ENCODE assay signal across 9 mouse cellular contexts in genomic region chrX:120290900-120291280, GRCm38 (mm10). TPM values are rescaled to one million over a fixed set of nuclear protein-coding genes. Genes with fewer than 3 reads are reported as not detected.
DNase-seq lines count a peak whose midpoint lies in the region; ATAC-seq lines count a peak whose summit lies in the region.
"Had no signal": no experiment of that assay in that cellular context is flagged by ENCODE, and none has a peak within 500 bp of the region (broad histone marks: within the 10 kb centered on the region; RNA-seq: fewer than 3 reads in every experiment).

No protein-coding gene starts in this region.

- H3K36me3 ChIP-seq in embryonic facial prominence, embryonic 11.5 days (replicated peaks; ENCODE audit: control insufficient read depth, insufficient read depth, low read depth, low read length): no peaks in the 10 kb centered on the region
- no peaks in the 10 kb centered on the region for H3K36me3 ChIP-seq in hindbrain, embryonic 14.5 days (replicated peaks; ENCODE audit: control insufficient read depth, insufficient read depth)
- H3K36me3 ChIP-seq in midbrain, embryonic 15.5 days (replicated peaks): no peaks in the 10 kb centered on the region

- peak; percentile 2 for DNase-seq in layer of hippocampus, adult 11-12 months (ENCODE audit: low spot score)
- no peak for DNase-seq in layer of hippocampus, postnatal 25 days (ENCODE audit: extremely low spot score in 1 of 2, low spot score in 1 of 2)
- DNase-seq in embryonic facial prominence, embryonic 11.5 days (ENCODE audit: low spot score): peak; percentile 1
- no peak for DNase-seq in hindbrain, embryonic 14.5 days (ENCODE audit: low spot score)
- no peak for DNase-seq in thymus, postnatal 14 days
- DNase-seq in spleen, postnatal 10 days (ENCODE audit: low spot score in 2 of 2): no peak
- no peak for DNase-seq in kidney, postnatal 10 days

- ATAC-seq in embryonic facial prominence, embryonic 11.5 days (replicated peaks; ENCODE audit: insufficient number of reproducible peaks, low FRiP score, low TSS enrichment, low read depth): no peak
- no peak for ATAC-seq in hindbrain, embryonic 14.5 days (ENCODE audit: low FRiP score)
- ATAC-seq in midbrain, embryonic 15.5 days (replicated peaks): no peak

- H3K4me2 ChIP-seq in embryonic facial prominence, embryonic 11.5 days (ENCODE audit: low read depth, low read length): peak overlapping the region; percentile 60
- peak overlapping the region; percentile 77 for H3K4me2 ChIP-seq in hindbrain, embryonic 14.5 days (replicated peaks)
- peak overlapping the region; percentile 77 for H3K4me2 ChIP-seq in midbrain, embryonic 15.5 days

- H3K27me3 ChIP-seq in embryonic facial prominence, embryonic 11.5 days (ENCODE audit: control insufficient read depth, insufficient read depth, low read length): no peaks in the 10 kb centered on the region
- H3K27me3 ChIP-seq in hindbrain, embryonic 14.5 days (ENCODE audit: control insufficient read depth, insufficient read depth, low read length): no peaks in the 10 kb centered on the region
- no peaks in the 10 kb centered on the region for H3K27me3 ChIP-seq in midbrain, embryonic 15.5 days (replicated peaks)

- no peak overlapping the region for H3K9ac ChIP-seq in embryonic facial prominence, embryonic 11.5 days (replicated peaks; ENCODE audit: low read length)
- H3K9ac ChIP-seq in hindbrain, embryonic 14.5 days: peak overlapping the region; percentile 60
- peak overlapping the region; percentile 32; the same call in 1 of the 2 replicates for H3K9ac ChIP-seq in midbrain, embryonic 15.5 days

- H3K27ac ChIP-seq in embryonic facial prominence, embryonic 11.5 days (replicated peaks; ENCODE audit: low read depth, low read length): no peak overlapping the region
- H3K27ac ChIP-seq in hindbrain, embryonic 14.5 days: no peak overlapping the region
- H3K27ac ChIP-seq in midbrain, embryonic 15.5 days: no peak overlapping the region

- WGBS in embryonic facial prominence, embryonic 11.5 days: 10% methylated on average over 18 of the region's 18 CpGs
- 16% methylated on average over 18 of the region's 18 CpGs for WGBS in hindbrain, embryonic 14.5 days
- 16% methylated on average over 18 of the region's 18 CpGs for WGBS in midbrain, embryonic 15.5 days

- peak overlapping the region; percentile 36 for H3K4me3 ChIP-seq in embryonic facial prominence, embryonic 11.5 days (ENCODE audit: low read depth, low read length)
- peak overlapping the region; percentile 50 for H3K4me3 ChIP-seq in hindbrain, embryonic 14.5 days (replicated peaks; ENCODE audit: low read length)
- H3K4me3 ChIP-seq in midbrain, embryonic 15.5 days: peak overlapping the region; percentile 54

- no peaks in the 10 kb centered on the region for H3K9me3 ChIP-seq in embryonic facial prominence, embryonic 11.5 days (replicated peaks; ENCODE audit: control insufficient read depth, low read length)
- H3K9me3 ChIP-seq in hindbrain, embryonic 14.5 days (ENCODE audit: control insufficient read depth, low read length): no peaks in the 10 kb centered on the region
- H3K9me3 ChIP-seq in midbrain, embryonic 15.5 days: no peaks in the 10 kb centered on the region

- no peaks in the 10 kb centered on the region for H3K4me1 ChIP-seq in embryonic facial prominence, embryonic 11.5 days (ENCODE audit: control insufficient read depth, insufficient read depth, low read length)
- no peaks in the 10 kb centered on the region for H3K4me1 ChIP-seq in hindbrain, embryonic 14.5 days (replicated peaks; ENCODE audit: control insufficient read depth, insufficient read depth, low read length)
- H3K4me1 ChIP-seq in midbrain, embryonic 15.5 days: peaks cover 4% of the 10 kb centered on the region; the same call in 1 of the 2 replicates

RNA-seq across cellular contexts. Expression of gene Pcdh11x, which starts 0.8 kb away (rescaled TPM):
- total RNA-seq in layer of hippocampus, postnatal 25 days (2021): 1 to 10 TPM; 7.1 to 8.9 TPM
- 3.7 and 4.7 TPM in 2 replicates for polyA plus RNA-seq in embryonic facial prominence, embryonic 11.5 days (2014; fragmentation: Nextera tagmentation; extraction: Ambion mirVana)
- 41.3 and 47.1 TPM in 2 replicates for polyA plus RNA-seq in hindbrain, embryonic 14.5 days (2014; fragmentation: Nextera tagmentation; extraction: Ambion mirVana)
- 34.9 and 39.6 TPM in 2 replicates for polyA plus RNA-seq in midbrain, embryonic 15.5 days (2015; fragmentation: Nextera tagmentation; extraction: Ambion mirVana)

RNA-seq across cellular contexts. Expression of gene H2afb3, which starts 22.0 kb away (rescaled TPM):
- not detected for total RNA-seq in layer of hippocampus, postnatal 25 days (2021)
- not detected in 2 replicates for polyA plus RNA-seq in embryonic facial prominence, embryonic 11.5 days (2014; fragmentation: Nextera tagmentation; extraction: Ambion mirVana)
- not detected in 2 replicates for polyA plus RNA-seq in hindbrain, embryonic 14.5 days (2014; fragmentation: Nextera tagmentation; extraction: Ambion mirVana)
- polyA plus RNA-seq in midbrain, embryonic 15.5 days (2015; fragmentation: Nextera tagmentation; extraction: Ambion mirVana): not detected in 2 replicates
- polyA plus RNA-seq: spleen, adult 2 months had no signal

Comparison
In these comparisons a context has a peak if more than half of its experiments do, and no peak if none do; other contexts are left out.
1. DNase-seq: peak in layer of hippocampus, adult 11-12 months (single experiment) and embryonic facial prominence, embryonic 11.5 days (single experiment); none in layer of hippocampus, postnatal 25 days (0 of 2), hindbrain, embryonic 14.5 days (single experiment), thymus, postnatal 14 days (single experiment), spleen, postnatal 10 days (0 of 2) and kidney, postnatal 10 days (single experiment).
2. Peak in every context shown above with its lines, with median percentiles within 50 percentile points of each other: H3K4me2 ChIP-seq and H3K4me3 ChIP-seq.